In the genomic region with DNA sequence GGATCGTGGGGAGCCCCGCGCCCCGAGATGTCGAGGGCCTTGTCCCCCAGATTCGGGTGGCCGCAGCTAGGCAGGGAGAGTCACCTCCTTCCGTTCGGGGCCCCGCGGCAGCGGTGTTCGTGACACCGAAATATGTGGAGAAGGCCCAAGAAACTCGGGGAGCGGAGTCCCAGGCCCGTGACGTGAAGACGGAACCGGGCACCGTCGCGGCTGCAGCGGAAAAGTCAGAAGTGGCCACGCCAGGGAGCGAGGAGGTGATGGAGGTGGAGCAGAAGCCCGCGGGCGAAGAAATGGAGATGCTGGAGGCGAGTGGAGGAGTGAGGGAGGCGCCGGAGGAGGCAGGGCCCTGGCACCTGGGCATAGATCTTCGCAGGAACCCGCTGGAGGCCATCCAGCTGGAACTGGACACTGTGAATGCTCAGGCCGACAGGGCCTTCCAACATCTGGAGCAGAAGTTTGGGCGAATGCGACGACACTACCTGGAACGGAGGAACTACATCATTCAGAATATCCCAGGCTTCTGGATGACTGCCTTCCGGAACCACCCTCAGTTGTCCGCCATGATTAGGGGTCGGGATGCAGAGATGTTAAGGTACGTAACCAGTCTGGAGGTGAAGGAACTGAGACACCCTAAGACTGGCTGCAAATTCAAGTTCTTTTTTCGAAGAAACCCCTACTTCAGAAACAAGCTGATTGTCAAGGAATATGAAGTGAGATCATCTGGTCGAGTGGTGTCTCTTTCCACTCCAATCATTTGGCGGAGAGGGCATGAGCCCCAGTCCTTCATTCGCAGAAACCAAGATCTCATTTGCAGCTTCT, we compare ENCODE assay signal across 8 mouse cellular contexts. TPM values are rescaled to one million over a fixed set of nuclear protein-coding genes. Genes with fewer than 3 reads are reported as not detected.
A peak's percentile ranks its signal among the peaks of the same experiment; 100 is the strongest.
DNase-seq lines count a peak whose midpoint lies in the region; ATAC-seq and TF ChIP-seq lines count a peak whose summit lies in the region.

No protein-coding gene starts in this region.

- ATAC-seq in neural tube, embryonic 11.5 days (ENCODE audit: insufficient read depth, low FRiP score, low TSS enrichment) = peak; percentile 42
- peak; percentile 38 for ATAC-seq in forebrain, postnatal 0 days
- peak; percentile 0; the same call in 1 of the 2 replicates for ATAC-seq in hindbrain, embryonic 14.5 days (ENCODE audit: low FRiP score)

- 4% methylated on average over 47 of the region's 47 CpGs for WGBS in neural tube, embryonic 11.5 days
- under 1% methylated on average over 47 of the region's 47 CpGs for WGBS in cerebellum, adult 2 months
- WGBS in forebrain, postnatal 0 days = 3% methylated on average over 47 of the region's 47 CpGs
- WGBS in hindbrain, embryonic 14.5 days = 5% methylated on average over 47 of the region's 47 CpGs
- 4% methylated on average over 47 of the region's 47 CpGs for WGBS in macrophage (ENCODE audit: missing documents)

- peaks cover 57% of the 10 kb centered on the region for H3K79me2 ChIP-seq in macrophage (ENCODE audit: inconsistent target)

- TF ChIP-seq CTCF in cerebellum, adult 2 months (IDR thresholded peaks at IDR 0.05; ENCODE audit: borderline replicate concordance, insufficient read depth, low read depth, low read length) = no peak
- no peak for TF ChIP-seq CTCF in forebrain, postnatal 0 days (IDR thresholded peaks at IDR 0.05; ENCODE audit: low read depth)

- no peaks in the 10 kb centered on the region for H3K36me3 ChIP-seq in neural tube, embryonic 11.5 days (ENCODE audit: control insufficient read depth, insufficient read depth, low read length)
- H3K36me3 ChIP-seq in forebrain, postnatal 0 days (ENCODE audit: insufficient read depth) = peaks cover 7% of the 10 kb centered on the region
- H3K36me3 ChIP-seq in hindbrain, embryonic 14.5 days (replicated peaks; ENCODE audit: control insufficient read depth, insufficient read depth) = peaks cover 15% of the 10 kb centered on the region
- peaks cover 6% of the 10 kb centered on the region; the same call in 1 of the 2 replicates for H3K36me3 ChIP-seq in macrophage (ENCODE audit: inconsistent target)

- peak overlapping the region; percentile 39 for H3K4me2 ChIP-seq in neural tube, embryonic 11.5 days (ENCODE audit: low read depth)
- H3K4me2 ChIP-seq in forebrain, postnatal 0 days (ENCODE audit: low read depth) = peak overlapping the region; percentile 82
- peak overlapping the region; percentile 95 for H3K4me2 ChIP-seq in hindbrain, embryonic 14.5 days (replicated peaks)

- H3K27me3 ChIP-seq in neural tube, embryonic 11.5 days (ENCODE audit: control insufficient read depth, insufficient read depth, low read length) = no peaks in the 10 kb centered on the region
- H3K27me3 ChIP-seq in cerebellum, adult 2 months (ENCODE audit: control insufficient read depth, insufficient read depth, low read length) = no peaks in the 10 kb centered on the region
- no peaks in the 10 kb centered on the region for H3K27me3 ChIP-seq in forebrain, postnatal 0 days (ENCODE audit: insufficient read depth, low read length)
- no peaks in the 10 kb centered on the region for H3K27me3 ChIP-seq in hindbrain, embryonic 14.5 days (ENCODE audit: control insufficient read depth, insufficient read depth, low read length)

- H3K9ac ChIP-seq in neural tube, embryonic 11.5 days (ENCODE audit: low read length) = peak overlapping the region; percentile 92
- peak overlapping the region; percentile 98 for H3K9ac ChIP-seq in forebrain, postnatal 0 days
- H3K9ac ChIP-seq in hindbrain, embryonic 14.5 days = peak overlapping the region; percentile 96

- peak; percentile 46 for DNase-seq in neural tube, embryonic 11.5 days (ENCODE audit: low spot score)
- no peak for DNase-seq in neural tube, embryonic 10.5 days (ENCODE audit: extremely low spot score, low spot score)
- DNase-seq in cerebellum, adult 2 months = peak in 1 of 2 experiments; percentile 72
- DNase-seq in forebrain, postnatal 0 days = peak; percentile 68
- DNase-seq in hindbrain, embryonic 14.5 days (ENCODE audit: low spot score) = no peak
- peak; percentile 43 to 47 for DNase-seq in left cerebral cortex, adult 8-10 months (ENCODE audit: low spot score in 2 of 2)
- DNase-seq in right cerebral cortex, postnatal 4 days = peak; percentile 51

- TF ChIP-seq POLR2A in cerebellum, adult 2 months (IDR thresholded peaks at IDR 0.05; ENCODE audit: borderline replicate concordance, insufficient read depth, low read length) = no peak

- H3K9me3 ChIP-seq in neural tube, embryonic 11.5 days (ENCODE audit: control insufficient read depth, low read length) = no peaks in the 10 kb centered on the region
- H3K9me3 ChIP-seq in forebrain, postnatal 0 days (ENCODE audit: low read length) = no peaks in the 10 kb centered on the region
- H3K9me3 ChIP-seq in hindbrain, embryonic 14.5 days (ENCODE audit: control insufficient read depth, low read length) = no peaks in the 10 kb centered on the region

- H3K4me1 ChIP-seq in neural tube, embryonic 11.5 days (ENCODE audit: control insufficient read depth, insufficient read depth, low read length) = peaks cover 8% of the 10 kb centered on the region
- H3K4me1 ChIP-seq in cerebellum, adult 2 months (ENCODE audit: control insufficient read depth, insufficient read depth, low read length) = peaks cover 2% of the 10 kb centered on the region; the same call in 1 of the 2 replicates
- H3K4me1 ChIP-seq in forebrain, postnatal 0 days (ENCODE audit: insufficient read depth) = peaks cover 17% of the 10 kb centered on the region
- peaks cover 21% of the 10 kb centered on the region for H3K4me1 ChIP-seq in hindbrain, embryonic 14.5 days (replicated peaks; ENCODE audit: control insufficient read depth, insufficient read depth, low read length)

- H3K27ac ChIP-seq in neural tube, embryonic 11.5 days (ENCODE audit: low read depth, low read length) = 0 out of 2 replicates have a peak overlapping the region, but pooled peaks have one; percentile 50
- peak overlapping the region; percentile 83 for H3K27ac ChIP-seq in cerebellum, adult 2 months (ENCODE audit: insufficient read depth, low read length)
- H3K27ac ChIP-seq in forebrain, postnatal 0 days (ENCODE audit: low read depth, low read length) = peak overlapping the region; percentile 93
- H3K27ac ChIP-seq in hindbrain, embryonic 14.5 days = peak overlapping the region; percentile 86
- H3K27ac ChIP-seq in macrophage = peak overlapping the region; percentile 41

- peak overlapping the region; percentile 91 for H3K4me3 ChIP-seq in neural tube, embryonic 11.5 days (ENCODE audit: low read depth, low read length)
- H3K4me3 ChIP-seq in cerebellum, adult 2 months (replicated peaks; ENCODE audit: insufficient read depth, low read depth, low read length) = peak overlapping the region; percentile 65
- peak overlapping the region; percentile 98 for H3K4me3 ChIP-seq in forebrain, postnatal 0 days (ENCODE audit: low read depth, low read length)
- H3K4me3 ChIP-seq in hindbrain, embryonic 14.5 days (replicated peaks; ENCODE audit: low read length) = peak overlapping the region; percentile 88
- H3K4me3 ChIP-seq in macrophage (ENCODE audit: inconsistent target) = peak overlapping the region; percentile 86

RNA-seq across cellular contexts. Expression of a gene that starts 0.6 kb away (rescaled TPM):
- polyA plus RNA-seq in neural tube, embryonic 11.5 days (2014; fragmentation: Nextera tagmentation; extraction: Ambion mirVana) = 72.9 and 74.7 TPM in 2 replicates
- 110 TPM in 2 replicates for polyA plus RNA-seq in cerebellum, adult 2 months (2012; rRNA removed)
- total RNA-seq in forebrain, postnatal 0 days (2014; rRNA removed) = 107 and 108 TPM in 2 replicates
- 128 and 138 TPM in 2 replicates for polyA plus RNA-seq in forebrain, postnatal 0 days (2015; fragmentation: Nextera tagmentation; extraction: Ambion mirVana)
- polyA plus RNA-seq in hindbrain, embryonic 14.5 days (2014; fragmentation: Nextera tagmentation; extraction: Ambion mirVana) = 103 and 116 TPM in 2 replicates
- total RNA-seq in left cerebral cortex, adult 8-10 months (2022) = 100 to 1,000 TPM; 159 to 186 (median 174) TPM
- 10 to 100 TPM; 10.7 to 45.7 (median 26.9) TPM for total RNA-seq in macrophage (2018; cell fraction: chromatin; rRNA removed)
- total RNA-seq in macrophage (2018; cell fraction: cytosol; rRNA removed) = 10 to 100 TPM; 57.1 to 78.8 (median 66.3) TPM
- 100 to 1,000 TPM in 1 of 26 experiments, 10 to 100 TPM in 25; 31.5 to 102 (median 64.7) TPM for total RNA-seq in macrophage (2018; cell fraction: nucleus; rRNA removed)
- 38.3 to 64.8 TPM (median 43.1 TPM) in 3 replicates for polyA plus RNA-seq in macrophage (2018)

RNA-seq across cellular contexts. Expression of a gene that starts 14.6 kb away (rescaled TPM):
- 38.6 and 40.4 TPM in 2 replicates for polyA plus RNA-seq in neural tube, embryonic 11.5 days (2014; fragmentation: Nextera tagmentation; extraction: Ambion mirVana)
- polyA plus RNA-seq in cerebellum, adult 2 months (2012; rRNA removed) = 447 and 474 TPM in 2 replicates
- 400 and 473 TPM in 2 replicates for total RNA-seq in forebrain, postnatal 0 days (2014; rRNA removed)
- polyA plus RNA-seq in forebrain, postnatal 0 days (2015; fragmentation: Nextera tagmentation; extraction: Ambion mirVana) = 287 and 333 TPM in 2 replicates
- 167 and 184 TPM in 2 replicates for polyA plus RNA-seq in hindbrain, embryonic 14.5 days (2014; fragmentation: Nextera tagmentation; extraction: Ambion mirVana)
- 100 to 1,000 TPM; 388 to 444 (median 418) TPM for total RNA-seq in left cerebral cortex, adult 8-10 months (2022)
- total RNA-seq in macrophage (2018; cell fraction: chromatin; rRNA removed) = 10 to 100 TPM in 1 of 26 experiments, 1 to 10 TPM in 19, under 1 TPM in 6; 0.62 to 11.7 (median 2.3) TPM
- total RNA-seq in macrophage (2018; cell fraction: cytosol; rRNA removed) = 10 to 100 TPM in 15 of 26 experiments, 1 to 10 TPM in 11; 4.9 to 15.0 (median 10.5) TPM
- 10 to 100 TPM in 6 of 26 experiments, 1 to 10 TPM in 20; 2.6 to 31.1 (median 5.2) TPM for total RNA-seq in macrophage (2018; cell fraction: nucleus; rRNA removed)
- polyA plus RNA-seq in macrophage (2018) = 5.7 to 7.8 TPM (median 7.4 TPM) in 3 replicates

Comparison
In these comparisons a context has a peak if more than half of its experiments do, and no peak if none do; other contexts are left out.
1. DNase-seq: peak in neural tube, embryonic 11.5 days (single experiment), forebrain, postnatal 0 days (single experiment), left cerebral cortex, adult 8-10 months (2 of 2) and right cerebral cortex, postnatal 4 days (single experiment); none in neural tube, embryonic 10.5 days (single experiment) and hindbrain, embryonic 14.5 days (single experiment).
2. H3K27ac ChIP-seq: peak in every context shown above with its lines; median percentile 93 in forebrain, postnatal 0 days; 86 in hindbrain, embryonic 14.5 days; 83 in cerebellum, adult 2 months; 50 in neural tube, embryonic 11.5 days; 41 in macrophage.
3. H3K4me2 ChIP-seq: peak in every context shown above with its lines; median percentile 95 in hindbrain, embryonic 14.5 days; 82 in forebrain, postnatal 0 days; 39 in neural tube, embryonic 11.5 days.
4. Peak in every context shown above with its lines, with median percentiles within 50 percentile points of each other: ATAC-seq, H3K4me3 ChIP-seq and H3K9ac ChIP-seq.